Mouse (Mus musculus) erythroblast, embryonic 14.5 days (primary cell): ENCODE data around the gene Ptprt.

Experiments used
- GATA1 ChIP-seq: IDR thresholded peaks from 2 replicates; pipeline ENCODE4 v1.6.1; 2012; ENCODE audit warnings: low read length, inconsistent platforms, mixed read lengths
- TAL1 ChIP-seq: IDR thresholded peaks from 3 replicates; pipeline ENCODE4 v1.6.1; 2012; ENCODE audit warnings: low read length, inconsistent platforms, mixed read lengths

- TF ChIP-seq GATA1, result no peak
- no peak for TF ChIP-seq TAL1
Observed at GRCm38 (mm10) chr2:162332066-162332683, 328.8 kb downstream of the Ptprt start.
